Mouse (Mus musculus): ENCODE measurements around the gene Bcl11b.

DNA sequence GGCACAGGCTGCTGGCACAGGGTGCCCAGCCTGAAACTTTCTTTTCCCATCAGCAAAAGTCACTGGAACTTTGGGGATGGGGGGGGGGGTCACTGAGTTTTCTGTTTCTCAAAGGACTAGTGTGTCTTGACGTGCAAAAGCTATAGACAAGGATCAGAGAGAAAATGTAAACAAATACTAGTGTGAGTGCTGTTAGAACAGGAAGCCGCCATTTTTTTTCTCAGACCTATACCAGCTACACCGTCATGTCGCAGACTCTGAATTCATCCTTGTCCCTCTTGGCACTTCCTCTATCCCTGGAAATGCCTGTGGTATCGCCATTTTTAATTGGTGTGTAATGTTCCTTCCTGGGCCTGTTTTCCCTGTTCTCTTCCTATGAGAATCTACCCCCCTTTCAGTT is 66.4 kb downstream of the Bcl11b start:
- TF ChIP-seq CTCF (IDR thresholded peaks at IDR 0.05; ENCODE audit: extremely low read depth, insufficient read depth, low read length), result no peak
- no peak for TF ChIP-seq POLR2A (IDR thresholded peaks at IDR 0.05; ENCODE audit: extremely low read depth, insufficient read depth, low read length)
